Mouse (Mus musculus) ES-Bruce4 (cell line): ENCODE data around the gene Vwce.

Experiments used
- CTCF ChIP-seq: IDR thresholded peaks from one replicate; pipeline ENCODE4 v1.8.1; 2011; ENCODE audit warnings: low read depth, low read length
- POLR2A ChIP-seq: IDR thresholded peaks from one replicate; pipeline ENCODE4 v1.8.1; 2011; ENCODE audit warnings: low read length; ENCODE audit not compliant: insufficient read depth

DNA sequence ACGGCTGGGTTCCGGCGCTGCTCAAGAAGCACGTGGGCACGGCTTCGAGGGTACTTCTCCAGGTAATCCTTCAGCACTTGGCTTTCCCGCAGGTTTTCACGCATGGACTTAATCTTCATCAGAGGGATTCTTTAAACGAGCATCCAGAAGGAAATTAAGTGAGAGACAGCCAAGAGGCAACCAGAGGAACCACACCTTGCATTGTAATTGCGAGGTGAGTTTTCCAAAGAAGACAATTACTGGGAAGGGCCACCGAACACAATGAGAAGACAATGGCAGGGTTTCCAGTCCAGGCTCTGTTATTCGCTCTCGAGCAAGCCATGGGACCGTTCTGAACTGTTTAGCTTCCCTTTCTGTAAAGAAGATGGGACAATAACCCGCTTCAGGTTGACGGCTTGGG, 42.6 kb downstream of the Vwce start:
- TF ChIP-seq CTCF (no peak), POLR2A (no peak)
